Comparison of ENCODE assay signal across 12 mouse cellular contexts in the genomic region with DNA sequence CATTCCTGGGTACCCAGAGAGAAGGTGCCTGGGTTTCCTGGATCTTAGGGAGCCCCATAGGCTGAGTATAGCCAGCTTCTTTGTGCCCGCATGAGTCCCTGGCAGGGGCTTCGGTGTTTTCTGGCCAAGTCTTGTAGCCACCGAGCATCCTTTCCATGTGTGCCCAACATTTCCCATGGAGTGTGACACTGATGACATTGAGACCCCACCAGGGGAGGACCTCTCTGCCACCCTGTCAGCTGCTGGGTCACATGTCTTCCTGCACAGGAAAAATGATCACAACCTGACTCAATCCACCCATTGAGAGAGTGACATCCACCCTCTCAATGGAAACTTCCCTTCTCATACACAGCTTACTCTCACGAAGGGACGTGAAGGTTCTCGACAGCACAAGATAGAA.
"Had no signal": no experiment of that assay in that cellular context is flagged by ENCODE, and none has a peak within 500 bp of the region (broad histone marks: within the 10 kb centered on the region; RNA-seq: fewer than 3 reads in every experiment).

No protein-coding gene starts in this region.

- DNase-seq: kidney, adult 8-10 months; layer of hippocampus, postnatal 36 days; lung, adult 2 months; lung, postnatal 10 days; midbrain, embryonic 14.5 days; right cerebral cortex, adult 18-20 months; right cerebral cortex, postnatal 25 days; thymus, adult 2 months; thymus, postnatal 4 days had no signal

- H3K36me3 ChIP-seq: limb, embryonic 12.5 days had no signal

- ATAC-seq: intestine, postnatal 0 days had no signal

- H3K27ac ChIP-seq: limb, embryonic 12.5 days; liver, embryonic 14.5 days had no signal

- H3K9ac ChIP-seq: limb, embryonic 12.5 days; liver, embryonic 14.5 days had no signal

- H3K4me3 ChIP-seq: limb, embryonic 12.5 days had no signal

- H3K4me2 ChIP-seq: limb, embryonic 12.5 days had no signal

- H3K9me3 ChIP-seq: limb, embryonic 12.5 days had no signal
